Mouse (Mus musculus) embryonic stem cell, embryonic (primary cell): ENCODE measurements around the gene Ccn1.

Experiments used
- CTCF ChIA-PET, 4 experiments: fragments of 300-600 bp in 2 of 4; fragments of 350-600 bp in 2 of 4; sonication (Branson Sonifier 250); formaldehyde crosslinking; loops; one replicate each; lab custom pipeline; 2022; ENCODE audit warnings: inconsistent platforms in 2 of 4; lab: Charles Lee
- POLR2A ChIA-PET, 4 experiments: fragments of 300-600 bp in 2 of 4; fragments of 350-600 bp in 2 of 4; sonication (Branson Sonifier 250); formaldehyde crosslinking; loops; one replicate each; lab custom pipeline; 2022; ENCODE audit warnings: antibody characterized with exemption in 4 of 4, inconsistent platforms in 1 of 4; lab: Charles Lee

Ccn1 gene

GRCm38 (mm10) chr3:145605437-145606123 is 44.2 kb downstream of the Ccn1 start:
- CTCF ChIA-PET = interaction anchor here in 1 of 4 experiments (0.5 kb wide), 1 partner anchor 268 kb away, joined by 4 read pairs; no protein-coding TSS in a partner anchor
- POLR2A ChIA-PET = interaction anchor here in 2 of 4 experiments (1.0 to 1.5 kb wide), 3 partner anchors 13 to 308 kb away, joined by 3 to 4 read pairs (median 3); partner anchors contain the start of gene Ccn1 (in 1 of the 2)

DNA sequence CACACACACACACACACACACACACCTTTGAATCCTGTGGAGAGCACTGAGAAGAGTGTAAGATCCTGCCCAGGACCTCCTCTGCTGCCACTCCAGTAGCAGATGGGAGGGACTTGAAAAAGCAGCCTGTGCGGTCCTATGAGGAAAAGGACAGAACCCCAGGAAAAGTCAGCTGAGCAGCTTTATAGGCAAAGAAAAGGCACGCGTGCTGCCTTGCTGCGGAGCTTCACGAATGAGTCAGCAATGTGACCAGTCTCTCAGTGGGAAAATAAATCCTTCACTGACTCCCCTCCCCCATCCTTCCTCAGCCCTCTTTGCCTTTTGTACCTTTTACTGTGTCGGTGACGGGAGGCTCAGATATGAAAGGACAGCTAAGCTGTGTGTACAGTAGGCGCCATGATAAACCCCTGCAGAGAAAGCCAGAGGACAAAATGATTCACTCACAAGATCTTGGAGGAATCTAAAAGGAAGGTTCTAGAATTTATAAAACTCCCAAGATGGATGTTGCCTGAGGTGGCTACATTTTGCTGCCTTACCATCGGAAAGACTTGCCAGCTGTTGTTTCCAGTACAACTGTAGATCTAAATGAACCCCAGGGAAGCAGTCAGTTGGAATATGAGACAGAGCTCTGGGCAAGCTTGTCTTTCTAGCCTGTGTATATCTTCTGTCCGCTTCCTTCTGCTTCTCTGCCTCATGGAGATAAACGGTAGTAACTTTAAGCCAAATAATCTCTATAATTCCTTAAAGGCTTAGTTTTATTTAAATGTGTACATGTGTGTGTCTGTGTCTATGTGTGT is 47.2 kb downstream of the Ccn1 start:
- POLR2A ChIA-PET = interaction anchor here in 2 of 4 experiments (0.6 to 1.6 kb wide), 5 partner anchors 12 to 335 kb away, joined by 3 to 5 read pairs (median 3); partner anchors contain the start of gene 2410004B18Rik (in 1 of the 2)
- CTCF ChIA-PET = no interaction called here

- ChIA-PET POLR2A (interaction anchor here in 1 of 4 experiments (1.0 kb wide), 1 partner anchor 9 kb away, joined by 3 read pairs; no protein-coding TSS in a partner anchor), CTCF (interaction anchor here in 1 of 4 experiments (0.6 kb wide), 1 partner anchor 116 kb away, joined by 3 read pairs; no protein-coding TSS in a partner anchor)
These were observed 48.4 kb downstream of the Ccn1 start for GRCm38 (mm10) chr3:145601345-145601744.

- ChIA-PET POLR2A (interaction anchor here in 1 of 4 experiments (0.6 to 1.0 kb wide), 2 partner anchors 10 to 49 kb away, joined by 3 read pairs; partner anchors contain the start of gene Ccn1), CTCF (interaction anchor here in 1 of 4 experiments (0.6 kb wide), 1 partner anchor 117 kb away, joined by 3 read pairs; no protein-coding TSS in a partner anchor)
These were observed 49.0 kb downstream of the Ccn1 start for GRCm38 (mm10) chr3:145600801-145601200.

DNA sequence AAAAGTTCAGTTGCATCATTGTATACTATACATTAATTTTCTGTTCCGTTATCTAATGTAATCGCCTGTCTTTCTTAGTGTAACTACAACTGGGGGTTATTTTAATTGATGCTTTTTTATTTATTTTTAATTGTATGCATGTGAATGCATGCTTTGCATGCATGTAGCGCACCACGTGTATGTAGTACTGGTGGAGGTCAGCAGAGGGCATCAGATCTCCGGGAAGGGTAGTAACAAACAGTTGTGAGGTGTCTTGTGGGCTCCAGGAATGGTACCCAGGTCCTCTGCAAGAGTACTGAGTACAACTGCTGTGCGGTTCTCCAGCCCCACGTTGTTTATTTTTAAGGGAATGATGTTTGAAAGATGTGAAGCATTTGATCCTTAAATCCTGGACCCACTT is 50.7 kb downstream of the Ccn1 start:
- CTCF ChIA-PET = no interaction called here
- POLR2A ChIA-PET = interaction anchor here in 1 of 4 experiments (0.8 to 1.0 kb wide), 2 partner anchors 16 to 51 kb away, joined by 3 read pairs; partner anchors contain the start of gene Ccn1
